Mouse (Mus musculus): ENCODE measurements at regions not wholly inside any gene's neighbourhood (a gene's known extent, or its start where the extent isn't known, plus 50 kb on each side); places are given as distances from the start of the nearest gene placed in this dataset.

DNA sequence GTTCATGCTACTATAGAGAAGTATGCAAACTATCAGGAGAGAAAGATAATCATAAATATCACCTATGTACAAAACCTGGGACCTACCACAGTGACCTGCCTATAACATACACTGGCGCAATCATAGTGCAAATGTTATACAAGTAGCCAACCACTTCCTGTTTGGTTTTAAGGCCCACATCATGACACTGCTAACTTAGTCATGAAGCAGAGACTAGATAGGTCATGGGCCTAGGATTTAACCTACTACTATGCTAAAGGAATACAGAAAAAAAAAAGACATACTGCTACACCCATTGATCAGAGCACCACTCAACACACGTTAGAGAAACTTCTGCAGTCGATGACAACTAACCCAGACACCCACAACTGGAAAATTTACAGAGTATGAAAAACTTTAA lies 498.6 kb upstream of the Acvr2a start:
- Histone ChIP-seq H3K4me2 (no peak overlapping the region), H3K9me3 (ENCODE audit: low read depth, low read length) (no peaks in the 10 kb centered on the region), H3K27ac (ENCODE audit: low read depth) (no peak overlapping the region), H3K4me3 (ENCODE audit: low read depth, low read length) (no peak overlapping the region), H3K4me1 (ENCODE audit: insufficient read depth) (no peaks in the 10 kb centered on the region; the same call in 1 of the 2 replicates), H3K36me3 (ENCODE audit: insufficient read depth) (no peaks in the 10 kb centered on the region), H3K9ac (no peak overlapping the region), H3K27me3 (ENCODE audit: insufficient read depth, low read length) (no peaks in the 10 kb centered on the region)
- WGBS = 85% methylated on average over 3 of the region's 3 CpGs
- ATAC-seq (ENCODE audit: insufficient read depth) = no peak
- no peak for TF ChIP-seq CTCF (IDR thresholded peaks at IDR 0.05; ENCODE audit: low read depth)
- no peak for DNase-seq

DNA sequence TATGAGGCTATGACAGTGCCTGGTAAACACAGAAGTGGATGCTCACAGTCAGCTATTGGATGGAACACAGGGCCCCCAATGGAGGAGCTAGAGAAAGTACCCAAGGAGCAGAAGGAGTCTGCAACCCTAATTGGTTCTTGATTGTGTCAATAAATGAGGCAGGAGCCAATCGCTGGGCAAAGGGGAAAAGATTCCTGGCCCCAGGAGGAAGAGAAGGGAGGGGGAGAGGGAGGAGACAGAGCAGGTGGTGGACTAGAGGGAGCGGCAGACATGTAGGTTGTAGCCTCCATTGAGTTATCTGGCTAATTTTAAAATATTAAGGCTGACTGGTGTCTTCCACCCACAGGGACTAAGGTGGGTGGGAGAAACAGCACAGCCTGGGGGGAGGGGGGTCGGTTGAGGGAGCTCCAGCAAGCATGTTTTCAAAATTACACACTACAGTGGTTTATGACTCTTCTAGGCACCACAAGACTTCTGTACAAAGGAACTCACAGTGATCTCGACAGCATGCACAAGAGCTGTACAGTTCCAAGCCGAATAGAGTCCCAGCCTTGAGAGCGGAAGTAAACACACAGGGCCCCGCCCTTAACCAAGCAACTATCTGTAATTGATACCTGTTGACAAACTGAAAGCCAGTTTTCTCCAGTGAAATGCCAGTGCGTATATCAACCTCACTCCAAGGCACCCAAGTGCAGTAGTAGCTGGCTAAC lies 497.6 kb upstream of the Acvr2a start:
- Histone ChIP-seq H3K27ac (ENCODE audit: low read depth) (no peak overlapping the region), H3K4me3 (ENCODE audit: low read depth, low read length) (no peak overlapping the region), H3K36me3 (ENCODE audit: insufficient read depth) (no peaks in the 10 kb centered on the region), H3K9me3 (ENCODE audit: low read depth, low read length) (no peaks in the 10 kb centered on the region), H3K4me1 (ENCODE audit: insufficient read depth) (no peaks in the 10 kb centered on the region; the same call in 1 of the 2 replicates), H3K4me2 (no peak overlapping the region), H3K27me3 (ENCODE audit: insufficient read depth, low read length) (no peaks in the 10 kb centered on the region), H3K9ac (no peak overlapping the region)
- TF ChIP-seq CTCF (IDR thresholded peaks at IDR 0.05; ENCODE audit: low read depth) = no peak
- DNase-seq (no peak), ATAC-seq (ENCODE audit: insufficient read depth) (peak; percentile 28; the same call in 1 of the 2 replicates)
- WGBS = 79% methylated on average over 8 of the region's 8 CpGs

DNA sequence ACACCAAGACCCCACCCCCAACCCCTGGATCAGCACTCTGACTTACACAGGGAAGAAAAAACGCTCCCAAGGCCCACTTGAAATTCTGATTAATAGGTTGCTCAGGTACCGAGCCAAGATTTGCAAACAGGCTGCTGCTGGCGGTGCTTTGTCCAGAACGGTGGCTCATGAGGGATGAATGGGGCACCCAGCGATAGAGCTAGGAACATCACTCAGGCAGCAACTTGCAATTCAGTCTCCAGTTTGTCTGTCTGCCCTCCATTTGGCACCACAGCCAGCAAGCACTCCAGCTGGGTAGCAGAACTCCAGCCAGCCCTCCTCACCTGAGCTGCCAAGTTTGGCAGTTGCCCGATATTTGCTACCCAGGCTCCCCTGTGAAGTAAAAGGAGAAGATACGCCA lies 496.1 kb upstream of the Acvr2a start:
- no peak for DNase-seq
- no peak for ATAC-seq (ENCODE audit: insufficient read depth)
- no peak overlapping the region for H3K9ac ChIP-seq
- WGBS = 39% methylated on average over 7 of the region's 7 CpGs
- TF ChIP-seq CTCF (IDR thresholded peaks at IDR 0.05; ENCODE audit: low read depth) = no peak
- no peaks in the 10 kb centered on the region for H3K36me3 ChIP-seq (ENCODE audit: insufficient read depth)
- no peak overlapping the region for H3K27ac ChIP-seq (ENCODE audit: low read depth)
- H3K4me3 ChIP-seq (ENCODE audit: low read depth, low read length) = no peak overlapping the region
- H3K4me1 ChIP-seq (ENCODE audit: insufficient read depth) = no peaks in the 10 kb centered on the region; the same call in 1 of the 2 replicates
- no peak overlapping the region for H3K4me2 ChIP-seq
- H3K9me3 ChIP-seq (ENCODE audit: low read depth, low read length) = no peaks in the 10 kb centered on the region
- H3K27me3 ChIP-seq (ENCODE audit: insufficient read depth, low read length) = no peaks in the 10 kb centered on the region

DNA sequence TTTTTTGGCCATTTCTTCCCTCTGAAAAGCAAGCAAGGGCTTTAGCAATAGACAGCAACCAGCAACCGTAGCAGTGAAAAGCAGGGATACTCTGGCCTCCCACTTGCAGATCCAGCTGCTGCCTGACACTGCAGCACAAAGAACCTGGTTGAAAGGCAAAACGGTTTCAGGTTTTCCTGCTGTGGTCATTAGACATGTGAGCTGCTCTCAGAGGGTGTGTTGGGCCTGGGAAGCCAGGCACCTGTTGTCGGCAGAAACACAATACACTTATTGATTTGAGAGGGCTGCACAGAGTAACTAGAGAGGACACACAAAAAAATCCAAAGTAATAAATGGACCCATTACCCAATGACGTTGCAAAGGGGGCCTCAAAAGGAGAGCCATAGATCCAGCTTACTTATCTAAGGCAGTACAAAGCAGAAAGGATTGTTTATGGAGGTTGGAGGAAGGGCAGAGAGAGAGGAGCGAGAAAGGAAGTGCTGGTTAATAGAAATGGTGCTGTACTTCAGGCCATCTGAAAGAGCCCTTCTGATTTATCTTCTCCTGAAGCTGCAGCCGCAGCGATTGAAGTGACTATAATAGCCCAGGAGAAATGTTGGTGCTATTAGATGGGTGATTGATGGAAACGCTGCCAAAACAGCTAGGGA lies 495.4 kb upstream of the Acvr2a start:
- H3K36me3 ChIP-seq (ENCODE audit: insufficient read depth) = no peaks in the 10 kb centered on the region
- H3K27me3 ChIP-seq (ENCODE audit: insufficient read depth, low read length) = no peaks in the 10 kb centered on the region
- no peak overlapping the region for H3K27ac ChIP-seq (ENCODE audit: low read depth)
- H3K4me3 ChIP-seq (ENCODE audit: low read depth, low read length) = no peak overlapping the region
- ATAC-seq (ENCODE audit: insufficient read depth) (no peak), DNase-seq (no peak)
- no peak for TF ChIP-seq CTCF (IDR thresholded peaks at IDR 0.05; ENCODE audit: low read depth)
- H3K4me2 ChIP-seq = no peak overlapping the region
- H3K4me1 ChIP-seq (ENCODE audit: insufficient read depth) = no peaks in the 10 kb centered on the region; the same call in 1 of the 2 replicates
- no peak overlapping the region for H3K9ac ChIP-seq
- no peaks in the 10 kb centered on the region for H3K9me3 ChIP-seq (ENCODE audit: low read depth, low read length)
- WGBS = 25% methylated on average over 8 of the region's 8 CpGs

DNA sequence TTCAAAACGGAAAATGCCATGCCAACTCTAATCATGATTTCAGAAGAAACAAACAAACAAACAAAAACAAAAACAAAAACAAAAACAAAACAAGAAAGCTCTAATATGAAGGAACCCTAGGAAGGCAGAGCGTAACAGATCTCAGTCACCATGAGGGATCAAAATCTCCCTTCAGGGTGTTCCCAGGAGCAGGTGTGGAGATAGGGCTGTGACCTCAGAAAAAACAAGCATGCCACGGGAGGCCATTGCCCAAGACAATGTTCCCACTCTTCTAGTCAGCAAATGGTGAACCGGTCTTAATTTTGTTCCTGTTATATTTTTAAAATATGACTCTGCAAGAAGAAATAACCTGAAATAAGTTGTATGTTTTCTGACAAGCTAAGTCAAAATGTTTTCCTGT lies 492.4 kb upstream of the Acvr2a start:
- Histone ChIP-seq H3K27ac (ENCODE audit: low read depth) (no peak overlapping the region), H3K4me3 (ENCODE audit: low read depth, low read length) (no peak overlapping the region), H3K27me3 (ENCODE audit: insufficient read depth, low read length) (no peaks in the 10 kb centered on the region), H3K9me3 (ENCODE audit: low read depth, low read length) (no peaks in the 10 kb centered on the region), H3K36me3 (ENCODE audit: insufficient read depth) (no peaks in the 10 kb centered on the region), H3K4me2 (no peak overlapping the region), H3K4me1 (ENCODE audit: insufficient read depth) (no peaks in the 10 kb centered on the region; the same call in 1 of the 2 replicates), H3K9ac (no peak overlapping the region)
- 77% methylated on average over 4 of the region's 4 CpGs for WGBS
- TF ChIP-seq CTCF (IDR thresholded peaks at IDR 0.05; ENCODE audit: low read depth) = no peak
- DNase-seq (no peak), ATAC-seq (ENCODE audit: insufficient read depth) (no peak)

DNA sequence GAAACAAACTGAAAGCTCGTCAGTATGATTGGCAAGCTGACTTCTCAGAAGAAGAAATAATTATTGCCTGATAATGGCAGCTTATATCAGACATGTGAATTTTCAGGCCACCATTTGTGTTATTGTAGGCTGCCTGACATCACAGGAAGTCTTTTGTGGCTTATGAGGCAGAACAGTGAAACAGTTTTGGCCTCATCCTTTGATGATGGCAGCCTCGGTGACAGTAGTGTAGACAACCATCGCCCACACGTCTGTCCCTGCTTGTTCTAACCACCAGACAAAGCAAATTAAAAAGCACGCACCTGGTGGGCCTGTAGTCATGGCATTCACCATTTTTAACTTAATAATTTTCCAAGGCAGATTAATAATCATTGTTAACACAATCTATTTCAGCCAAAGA lies 491.6 kb upstream of the Acvr2a start:
- WGBS = 62% methylated on average over 5 of the region's 5 CpGs
- Histone ChIP-seq H3K4me3 (ENCODE audit: low read depth, low read length) (no peak overlapping the region), H3K9me3 (ENCODE audit: low read depth, low read length) (no peaks in the 10 kb centered on the region), H3K27me3 (ENCODE audit: insufficient read depth, low read length) (no peaks in the 10 kb centered on the region), H3K36me3 (ENCODE audit: insufficient read depth) (no peaks in the 10 kb centered on the region), H3K4me2 (no peak overlapping the region), H3K9ac (no peak overlapping the region), H3K27ac (ENCODE audit: low read depth) (no peak overlapping the region), H3K4me1 (ENCODE audit: insufficient read depth) (no peaks in the 10 kb centered on the region; the same call in 1 of the 2 replicates)
- TF ChIP-seq CTCF (IDR thresholded peaks at IDR 0.05; ENCODE audit: low read depth) = no peak
- no peak for DNase-seq
- ATAC-seq (ENCODE audit: insufficient read depth) = no peak

DNA sequence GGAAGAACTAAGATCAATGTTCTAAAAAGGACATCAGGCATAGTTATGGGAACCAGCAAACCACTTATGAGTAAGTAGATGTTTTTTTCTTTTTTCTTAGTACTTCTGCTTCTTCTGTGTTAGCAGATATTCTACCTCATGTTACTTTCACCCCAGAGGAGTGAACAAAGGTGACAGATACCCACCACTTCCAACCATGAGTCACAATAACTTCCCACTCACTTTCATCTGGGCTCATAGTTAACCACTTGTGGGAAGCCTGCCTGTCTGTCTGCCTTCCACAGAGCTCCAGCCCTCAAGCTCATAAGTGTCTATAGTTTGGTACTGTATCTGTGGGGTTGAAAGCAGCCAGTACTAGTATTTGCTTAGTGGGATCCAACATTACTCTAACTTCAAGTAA lies 485.7 kb upstream of the Acvr2a start:
- no peak overlapping the region for H3K9ac ChIP-seq
- no peaks in the 10 kb centered on the region for H3K36me3 ChIP-seq (ENCODE audit: insufficient read depth)
- no peak overlapping the region for H3K4me3 ChIP-seq (ENCODE audit: low read depth, low read length)
- no peaks in the 10 kb centered on the region for H3K9me3 ChIP-seq (ENCODE audit: low read depth, low read length)
- H3K4me2 ChIP-seq = no peak overlapping the region
- no peak for DNase-seq
- no peak for ATAC-seq (ENCODE audit: insufficient read depth)
- H3K27me3 ChIP-seq (ENCODE audit: insufficient read depth, low read length) = no peaks in the 10 kb centered on the region
- H3K4me1 ChIP-seq (ENCODE audit: insufficient read depth) = no peaks in the 10 kb centered on the region
- TF ChIP-seq CTCF (IDR thresholded peaks at IDR 0.05; ENCODE audit: low read depth) = no peak
- H3K27ac ChIP-seq (ENCODE audit: low read depth) = no peak overlapping the region

Measured in lung, embryonic 14.5 days (tissue).